Mouse (Mus musculus): ENCODE measurements around the gene Gm20741. TPM values are rescaled to one million over a fixed set of nuclear protein-coding genes. Genes with fewer than 3 reads are reported as not detected.

Gene Gm20741
- polyA plus RNA-seq, 1 experiment from 2014 or later: not detected

GRCm38 (mm10) chr16:88823736-88824135 lies 11.7 kb upstream of the Gm20741 start:
- H3K4me3 ChIP-seq (ENCODE audit: low read depth, low read length): no peak overlapping the region
- ATAC-seq: no peak
- TF ChIP-seq EP300 (IDR thresholded peaks at IDR 0.05; ENCODE audit: low read depth): no peak
- peak; percentile 63 for TF ChIP-seq CTCF (IDR thresholded peaks at IDR 0.05; ENCODE audit: low read depth)
- H3K27me3 ChIP-seq (ENCODE audit: insufficient read depth, low read length): no peaks in the 10 kb centered on the region
- no peaks in the 10 kb centered on the region for H3K36me3 ChIP-seq (replicated peaks; ENCODE audit: insufficient read depth, low read length)
- 72% methylated on average over 3 of the region's 3 CpGs for WGBS (ENCODE audit: insufficient replicate concordance)
- no peak overlapping the region for H3K27ac ChIP-seq (ENCODE audit: low read depth)
- no peaks in the 10 kb centered on the region for H3K9me3 ChIP-seq (ENCODE audit: low read length)
- H3K4me2 ChIP-seq (ENCODE audit: low read depth, low read length): no peak overlapping the region
- no peak for DNase-seq
- no peak overlapping the region for H3K9ac ChIP-seq (replicated peaks)
- no peaks in the 10 kb centered on the region for H3K4me1 ChIP-seq (ENCODE audit: insufficient read depth)

- no peak within 1 kb of the TSS for H3K27ac ChIP-seq (ENCODE audit: low read depth)
- no peak within 1 kb of the TSS for H3K4me2 ChIP-seq (ENCODE audit: low read depth, low read length)
- no peak for TF ChIP-seq EP300 (IDR thresholded peaks at IDR 0.05; ENCODE audit: low read depth)
- no peak for TF ChIP-seq CTCF (IDR thresholded peaks at IDR 0.05; ENCODE audit: low read depth)
- no peaks in the 10 kb centered on the region for H3K9me3 ChIP-seq (ENCODE audit: low read length)
- DNase-seq (no peak), ATAC-seq (no peak)
- no peaks in the 10 kb centered on the region for H3K4me1 ChIP-seq (ENCODE audit: insufficient read depth)
- H3K36me3 ChIP-seq (replicated peaks; ENCODE audit: insufficient read depth, low read length): no peaks in the 10 kb centered on the region
- no peak within 1 kb of the TSS for H3K4me3 ChIP-seq (ENCODE audit: low read depth, low read length)
- no peaks in the 10 kb centered on the region for H3K27me3 ChIP-seq (ENCODE audit: insufficient read depth, low read length)
- H3K9ac ChIP-seq (replicated peaks): no peak within 1 kb of the TSS
- 60% methylated on average over 3 of the region's 3 CpGs for WGBS (ENCODE audit: insufficient replicate concordance)
Measured at GRCm38 (mm10) chr16:88820066-88820465, 8.0 kb upstream of the Gm20741 start, which contains the start of gene Krtap15. Krtap15 (plus strand) TSS chr16:88820215.

GRCm38 (mm10) chr16:88786786-88787185 lies 25.2 kb downstream of the Gm20741 start:
- H3K9ac ChIP-seq (replicated peaks): no peak overlapping the region
- H3K4me2 ChIP-seq (ENCODE audit: low read depth, low read length): no peak overlapping the region
- ATAC-seq (no peak), DNase-seq (no peak)
- H3K4me3 ChIP-seq (ENCODE audit: low read depth, low read length): no peak overlapping the region
- H3K9me3 ChIP-seq (ENCODE audit: low read length): no peaks in the 10 kb centered on the region
- TF ChIP-seq EP300 (IDR thresholded peaks at IDR 0.05; ENCODE audit: low read depth) (no peak), CTCF (IDR thresholded peaks at IDR 0.05; ENCODE audit: low read depth) (no peak)
- H3K27me3 ChIP-seq (ENCODE audit: insufficient read depth, low read length): no peaks in the 10 kb centered on the region
- no peaks in the 10 kb centered on the region for H3K36me3 ChIP-seq (replicated peaks; ENCODE audit: insufficient read depth, low read length)
- no peak overlapping the region for H3K27ac ChIP-seq (ENCODE audit: low read depth)
- H3K4me1 ChIP-seq (ENCODE audit: insufficient read depth): no peaks in the 10 kb centered on the region
- 65% methylated on average over 2 of the region's 2 CpGs for WGBS (ENCODE audit: insufficient replicate concordance)

- WGBS (ENCODE audit: insufficient replicate concordance): 80% methylated on average over 5 of the region's 6 CpGs
- ATAC-seq (no peak), DNase-seq (no peak)
- Histone ChIP-seq H3K27ac (ENCODE audit: low read depth) (no peak within 1 kb of the TSS), H3K4me1 (ENCODE audit: insufficient read depth) (no peaks in the 10 kb centered on the region), H3K27me3 (ENCODE audit: insufficient read depth, low read length) (no peaks in the 10 kb centered on the region), H3K36me3 (replicated peaks; ENCODE audit: insufficient read depth, low read length) (no peaks in the 10 kb centered on the region), H3K4me3 (ENCODE audit: low read depth, low read length) (no peak within 1 kb of the TSS), H3K9ac (replicated peaks) (no peak within 1 kb of the TSS), H3K9me3 (ENCODE audit: low read length) (no peaks in the 10 kb centered on the region), H3K4me2 (ENCODE audit: low read depth, low read length) (no peak within 1 kb of the TSS)
- TF ChIP-seq CTCF (IDR thresholded peaks at IDR 0.05; ENCODE audit: low read depth): no peak
- no peak for TF ChIP-seq EP300 (IDR thresholded peaks at IDR 0.05; ENCODE audit: low read depth)
Measured at GRCm38 (mm10) chr16:88777596-88777995, 34.4 kb downstream of the Gm20741 start, which contains the start of gene Gm5965. Gm5965 (plus strand) TSS chr16:88777896.

GRCm38 (mm10) chr16:88774106-88774505 lies 37.9 kb downstream of the Gm20741 start, which contains the start of gene 2310057N15Rik:
2310057N15Rik (minus strand) TSS chr16:88774206.
- DNase-seq: no peak
- no peaks in the 10 kb centered on the region for H3K36me3 ChIP-seq (replicated peaks; ENCODE audit: insufficient read depth, low read length)
- no peaks in the 10 kb centered on the region for H3K9me3 ChIP-seq (ENCODE audit: low read length)
- WGBS (ENCODE audit: insufficient replicate concordance): 74% methylated on average over 2 of the region's 2 CpGs
- no peak within 1 kb of the TSS for H3K4me3 ChIP-seq (ENCODE audit: low read depth, low read length)
- ATAC-seq: no peak
- TF ChIP-seq EP300 (IDR thresholded peaks at IDR 0.05; ENCODE audit: low read depth) (no peak), CTCF (IDR thresholded peaks at IDR 0.05; ENCODE audit: low read depth) (no peak)
- H3K4me1 ChIP-seq (ENCODE audit: insufficient read depth): no peaks in the 10 kb centered on the region
- H3K9ac ChIP-seq (replicated peaks): no peak within 1 kb of the TSS
- no peak within 1 kb of the TSS for H3K27ac ChIP-seq (ENCODE audit: low read depth)
- no peak within 1 kb of the TSS for H3K4me2 ChIP-seq (ENCODE audit: low read depth, low read length)
- no peaks in the 10 kb centered on the region for H3K27me3 ChIP-seq (ENCODE audit: insufficient read depth, low read length)

Other genes with a start within 250 kb of the Gm20741 start
- gene Cldn8, start 249.0 kb downstream of the Gm20741 start, polyA plus RNA-seq (2015; fragmentation: Nextera tagmentation; extraction: Ambion mirVana): 0.09 and 0.13 TPM in 2 replicates
- not detected in 2 replicates for gene Krtap24-1, start 199.9 kb downstream of the Gm20741 start, polyA plus RNA-seq (2015; fragmentation: Nextera tagmentation; extraction: Ambion mirVana)
- gene 2310079G19Rik, start 184.6 kb downstream of the Gm20741 start, polyA plus RNA-seq (2015; fragmentation: Nextera tagmentation; extraction: Ambion mirVana): not detected in 2 replicates
- not detected in 2 replicates for gene Krtap26-1, start 164.4 kb downstream of the Gm20741 start, polyA plus RNA-seq (2015; fragmentation: Nextera tagmentation; extraction: Ambion mirVana)
- not detected in 2 replicates for gene Krtap27-1, start 140.5 kb downstream of the Gm20741 start, polyA plus RNA-seq (2015; fragmentation: Nextera tagmentation; extraction: Ambion mirVana)
- gene 2310061N02Rik, start 104.3 kb downstream of the Gm20741 start, polyA plus RNA-seq (2015; fragmentation: Nextera tagmentation; extraction: Ambion mirVana): not detected in 2 replicates
- gene Krtap13-1, start 83.4 kb downstream of the Gm20741 start, polyA plus RNA-seq (2015; fragmentation: Nextera tagmentation; extraction: Ambion mirVana): not detected in 2 replicates
- not detected in 2 replicates for gene Krtap13, start 60.6 kb downstream of the Gm20741 start, polyA plus RNA-seq (2015; fragmentation: Nextera tagmentation; extraction: Ambion mirVana)
- gene 2310034C09Rik, start 53.4 kb downstream of the Gm20741 start, polyA plus RNA-seq (2015; fragmentation: Nextera tagmentation; extraction: Ambion mirVana): not detected in 2 replicates
- not detected in 2 replicates for gene 2310057N15Rik, start 38.0 kb downstream of the Gm20741 start, polyA plus RNA-seq (2015; fragmentation: Nextera tagmentation; extraction: Ambion mirVana)
- gene Gm5965, start 34.3 kb downstream of the Gm20741 start, polyA plus RNA-seq (2015; fragmentation: Nextera tagmentation; extraction: Ambion mirVana): not detected in 2 replicates
- gene Krtap15, start 8.0 kb upstream of the Gm20741 start, polyA plus RNA-seq (2015; fragmentation: Nextera tagmentation; extraction: Ambion mirVana): not detected in 2 replicates
- not detected in 2 replicates for gene Krtap14, start 13.9 kb upstream of the Gm20741 start, polyA plus RNA-seq (2015; fragmentation: Nextera tagmentation; extraction: Ambion mirVana)
- gene Krtap19-1, start 57.2 kb upstream of the Gm20741 start, polyA plus RNA-seq (2015; fragmentation: Nextera tagmentation; extraction: Ambion mirVana): not detected in 2 replicates
- not detected in 2 replicates for gene Krtap19-2, start 62.0 kb upstream of the Gm20741 start, polyA plus RNA-seq (2015; fragmentation: Nextera tagmentation; extraction: Ambion mirVana)
- not detected in 2 replicates for gene Krtap19-3, start 65.8 kb upstream of the Gm20741 start, polyA plus RNA-seq (2015; fragmentation: Nextera tagmentation; extraction: Ambion mirVana)
- gene Krtap19-4, start 72.9 kb upstream of the Gm20741 start, polyA plus RNA-seq (2015; fragmentation: Nextera tagmentation; extraction: Ambion mirVana): not detected in 2 replicates
- gene Krtap19-5, start 84.2 kb upstream of the Gm20741 start, polyA plus RNA-seq (2015; fragmentation: Nextera tagmentation; extraction: Ambion mirVana): not detected in 2 replicates
- gene Krtap19-9b, start 120.0 kb upstream of the Gm20741 start, polyA plus RNA-seq (2015; fragmentation: Nextera tagmentation; extraction: Ambion mirVana): not detected in 2 replicates
- gene Krtap16-3, start 150.7 kb upstream of the Gm20741 start, polyA plus RNA-seq (2015; fragmentation: Nextera tagmentation; extraction: Ambion mirVana): not detected in 2 replicates
- not detected in 2 replicates for gene Krtap22-2, start 198.5 kb upstream of the Gm20741 start, polyA plus RNA-seq (2015; fragmentation: Nextera tagmentation; extraction: Ambion mirVana)
- not detected in 2 replicates for gene Gm10229, start 203.1 kb upstream of the Gm20741 start, polyA plus RNA-seq (2015; fragmentation: Nextera tagmentation; extraction: Ambion mirVana)
- not detected in 2 replicates for gene Krtap6-1, start 219.5 kb upstream of the Gm20741 start, polyA plus RNA-seq (2015; fragmentation: Nextera tagmentation; extraction: Ambion mirVana)
- not detected in 2 replicates for gene Gm10228, start 229.3 kb upstream of the Gm20741 start, polyA plus RNA-seq (2015; fragmentation: Nextera tagmentation; extraction: Ambion mirVana)
- not detected in 2 replicates for gene Krtap6-5, start 235.7 kb upstream of the Gm20741 start, polyA plus RNA-seq (2015; fragmentation: Nextera tagmentation; extraction: Ambion mirVana)

Data from liver, postnatal 0 days (tissue).